Mouse (Mus musculus) heart, embryonic 13.5 days (tissue): ENCODE results near the gene Gm973. TPM values are rescaled to one million over a fixed set of nuclear protein-coding genes. Genes with fewer than 3 reads are reported as not detected.

Source experiments
- ATAC-seq: fragments of 200-750 bp; cut with Nextera tagmentation; 2 replicates; pipeline ENCODE4 v1.8.0; 2017; ENCODE audit warnings: moderate TSS enrichment; ENCODE audit not compliant: insufficient number of reproducible peaks, low FRiP score, low TSS enrichment; ENCODE audit errors: extremely low read depth
- H3K27ac ChIP-seq: fragments of 300-500 bp; sonication (generic); replicated peaks from 2 replicates; pipeline ENCODE4 v1.5.1; 2015; ENCODE audit warnings: moderate library complexity, mild to moderate bottlenecking, inconsistent platforms
- H3K27me3 ChIP-seq: fragments of 300-500 bp; sonication (generic); replicated peaks from 2 replicates; pipeline ENCODE4 v1.6.1; 2015; ENCODE audit warnings: mild to moderate bottlenecking, inconsistent platforms
- H3K36me3 ChIP-seq: fragments of 300-500 bp; sonication (generic); 2 replicates; pipeline ENCODE4 v1.6.1; 2015; ENCODE audit warnings: mild to moderate bottlenecking, inconsistent platforms
- H3K4me1 ChIP-seq: fragments of 300-500 bp; sonication (generic); 2 replicates; pipeline ENCODE4 v1.6.1; 2015; ENCODE audit warnings: inconsistent platforms
- H3K4me2 ChIP-seq: fragments of 300-500 bp; sonication (generic); 2 replicates; pipeline ENCODE4 v1.6.1; 2015; ENCODE audit warnings: inconsistent platforms, mild to moderate bottlenecking, moderate library complexity
- H3K4me3 ChIP-seq: fragments of 300-500 bp; sonication (generic); 2 replicates; pipeline ENCODE4 v1.5.1; 2015; ENCODE audit warnings: moderate library complexity, mild to moderate bottlenecking, inconsistent platforms
- H3K9ac ChIP-seq: fragments of 300-500 bp; sonication (generic); 2 replicates; pipeline ENCODE4 v1.6.1; 2015; ENCODE audit warnings: inconsistent platforms, mild to moderate bottlenecking, moderate library complexity
- H3K9me3 ChIP-seq: fragments of 300-500 bp; sonication (generic); 2 replicates; pipeline ENCODE4 v1.6.1; 2016; ENCODE audit warnings: inconsistent platforms
- WGBS: fragments of 180-500 bp; shearing (Covaris S2); methylation state at CpG from one replicate; pipeline ENCODE4 v1.1.7; 2015; ENCODE audit warnings: mixed read lengths; 5-methylcytosine and 5-hydroxymethylcytosine counted together
- polyA plus RNA-seq: library from polyadenylated mRNA; unstranded; fragments of >200 nt; fragmentation: Nextera tagmentation; extraction: Ambion mirVana; gene quantifications from 2 replicates; pipeline ENCODE4 v1.2.1, GENCODE M21; 2015

Gene Gm973
- polyA plus RNA-seq, 1 experiment from 2014 or later, result 0.48 TPM

- Histone ChIP-seq H3K4me1 (0 out of 2 replicates have a peak, but pooled peaks cover 5% of the 10 kb centered on the region), H3K9me3 (no peaks in the 10 kb centered on the region), H3K27ac (no peak overlapping the region), H3K4me3 (no peak overlapping the region), H3K36me3 (no peaks in the 10 kb centered on the region), H3K27me3 (peaks cover 18% of the 10 kb centered on the region), H3K4me2 (no peak overlapping the region), H3K9ac (no peak overlapping the region)
- WGBS, result 81% methylated on average over 3 of the region's 3 CpGs
- ATAC-seq, result no peak
Measured at GRCm38 (mm10) chr1:59571502-59571901, 55.4 kb downstream of the Gm973 start.

DNA sequence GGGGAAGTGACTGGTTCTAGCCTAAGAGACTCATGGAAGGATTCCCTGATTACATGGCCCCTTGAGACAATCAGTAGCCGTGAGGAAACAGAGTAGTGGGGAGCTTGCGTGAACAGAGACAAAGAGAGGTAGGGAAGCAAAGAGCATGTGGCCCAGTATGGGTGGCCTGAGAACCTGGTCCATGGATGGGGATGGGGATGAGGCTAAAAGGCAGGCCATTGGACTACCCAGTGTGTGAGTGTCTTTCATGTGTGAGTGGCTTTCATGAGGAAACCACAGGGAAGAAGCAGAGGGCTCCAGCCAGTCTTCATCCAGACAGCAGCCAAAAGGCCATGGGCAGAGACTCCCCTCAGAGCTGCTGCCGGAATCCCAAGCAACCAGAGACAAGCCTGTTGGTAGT lies 57.8 kb downstream of the Gm973 start:
- no peak overlapping the region for H3K27ac ChIP-seq
- H3K36me3 ChIP-seq, result no peaks in the 10 kb centered on the region
- 67% methylated on average over 3 of the region's 3 CpGs for WGBS
- H3K4me2 ChIP-seq, result no peak overlapping the region
- H3K4me1 ChIP-seq, result peaks cover 7% of the 10 kb centered on the region; the same call in 1 of the 2 replicates
- no peak overlapping the region for H3K9ac ChIP-seq
- H3K9me3 ChIP-seq, result no peaks in the 10 kb centered on the region
- no peak for ATAC-seq
- peaks cover 20% of the 10 kb centered on the region for H3K27me3 ChIP-seq
- H3K4me3 ChIP-seq, result no peak overlapping the region

DNA sequence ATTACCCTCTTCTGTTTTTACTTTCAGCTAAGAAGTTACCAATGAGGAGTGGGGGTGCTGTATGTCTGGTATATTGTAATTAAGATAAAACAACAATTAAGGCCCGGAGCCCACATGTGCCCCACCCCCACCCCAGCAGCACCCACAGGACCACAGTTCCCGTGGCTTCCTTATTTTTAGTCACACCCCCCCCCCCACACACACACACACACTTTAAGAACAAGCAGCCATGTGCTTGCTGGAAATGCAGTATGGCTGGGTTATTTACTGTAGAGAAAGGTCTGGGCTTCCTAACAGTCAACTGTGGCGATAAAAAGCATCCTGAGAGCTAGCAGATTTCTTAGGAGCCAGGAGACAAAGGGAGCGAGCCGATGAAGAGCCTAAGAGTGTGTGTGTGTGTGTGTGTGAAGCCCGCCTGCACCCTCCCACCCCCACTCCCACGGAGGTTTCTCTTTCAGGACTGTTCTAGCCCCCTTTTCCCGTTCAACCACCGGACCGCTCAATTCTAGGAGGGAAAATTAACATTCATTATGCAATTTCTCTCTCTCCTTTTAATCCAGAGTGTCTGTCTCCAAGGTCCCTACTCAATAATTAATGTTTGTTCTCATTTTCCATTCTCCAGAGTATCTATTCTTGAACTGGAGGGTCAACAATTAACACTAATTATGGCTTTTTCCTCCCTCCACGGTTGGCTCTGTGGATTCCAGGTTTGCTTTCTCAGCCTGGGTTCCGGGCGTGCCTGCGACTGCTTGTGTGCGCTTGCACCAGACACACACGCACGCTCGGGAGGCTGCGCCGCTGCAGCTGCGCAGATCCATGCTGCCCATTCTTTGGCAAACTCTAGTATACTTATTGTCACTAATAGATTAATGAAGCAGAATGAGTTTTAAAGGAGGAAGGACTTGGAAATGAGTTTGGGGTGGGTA lies 58.5 kb downstream of the Gm973 start:
- peak overlapping the region; percentile 1; the same call in 1 of the 2 replicates for H3K9ac ChIP-seq
- no peak overlapping the region for H3K27ac ChIP-seq
- no peaks in the 10 kb centered on the region for H3K9me3 ChIP-seq
- WGBS, result 47% methylated on average over 21 of the region's 21 CpGs
- H3K27me3 ChIP-seq, result peaks cover 18% of the 10 kb centered on the region
- ATAC-seq, result no peak
- peaks cover 14% of the 10 kb centered on the region for H3K4me1 ChIP-seq
- H3K4me3 ChIP-seq, result peak overlapping the region; percentile 28
- no peaks in the 10 kb centered on the region for H3K36me3 ChIP-seq
- H3K4me2 ChIP-seq, result peak overlapping the region; percentile 60

DNA sequence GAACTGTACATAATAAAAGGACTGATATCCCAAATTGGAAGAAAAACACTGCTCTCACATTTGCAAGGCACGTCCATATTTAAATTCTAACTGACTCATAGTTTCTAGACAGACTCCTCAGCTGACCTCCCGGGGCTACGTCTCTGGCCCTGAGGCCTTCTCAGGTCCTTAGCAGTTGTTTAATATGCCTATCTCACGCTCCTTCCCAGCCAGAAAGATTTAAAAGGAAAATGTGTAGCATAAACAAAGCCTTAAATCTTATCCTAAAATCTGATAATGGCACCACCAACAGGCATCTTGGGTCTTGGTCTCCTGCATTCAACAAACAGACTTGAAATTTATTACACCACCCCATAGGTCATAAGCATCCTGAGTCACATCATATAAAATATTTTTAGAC lies 62.7 kb downstream of the Gm973 start:
- H3K27ac ChIP-seq, result no peak overlapping the region
- peaks cover 33% of the 10 kb centered on the region for H3K4me1 ChIP-seq
- peaks cover 29% of the 10 kb centered on the region for H3K27me3 ChIP-seq
- ATAC-seq, result no peak
- 61% methylated on average over 4 of the region's 4 CpGs for WGBS
- H3K4me3 ChIP-seq, result no peak overlapping the region
- no peaks in the 10 kb centered on the region for H3K36me3 ChIP-seq
- H3K4me2 ChIP-seq, result no peak overlapping the region
- no peak overlapping the region for H3K9ac ChIP-seq
- no peaks in the 10 kb centered on the region for H3K9me3 ChIP-seq

GRCm38 (mm10) chr1:59579327-59579726 lies 63.3 kb downstream of the Gm973 start:
- H3K4me1 ChIP-seq, result peaks cover 33% of the 10 kb centered on the region
- no peak overlapping the region for H3K4me2 ChIP-seq
- peaks cover 27% of the 10 kb centered on the region; the same call in 1 of the 2 replicates for H3K27me3 ChIP-seq
- H3K27ac ChIP-seq, result peak overlapping the region; percentile 46
- no peaks in the 10 kb centered on the region for H3K9me3 ChIP-seq
- no peak overlapping the region for H3K4me3 ChIP-seq
- H3K9ac ChIP-seq, result no peak overlapping the region
- H3K36me3 ChIP-seq, result no peaks in the 10 kb centered on the region
- 21% methylated on average over 5 of the region's 5 CpGs for WGBS
- ATAC-seq, result no peak

DNA sequence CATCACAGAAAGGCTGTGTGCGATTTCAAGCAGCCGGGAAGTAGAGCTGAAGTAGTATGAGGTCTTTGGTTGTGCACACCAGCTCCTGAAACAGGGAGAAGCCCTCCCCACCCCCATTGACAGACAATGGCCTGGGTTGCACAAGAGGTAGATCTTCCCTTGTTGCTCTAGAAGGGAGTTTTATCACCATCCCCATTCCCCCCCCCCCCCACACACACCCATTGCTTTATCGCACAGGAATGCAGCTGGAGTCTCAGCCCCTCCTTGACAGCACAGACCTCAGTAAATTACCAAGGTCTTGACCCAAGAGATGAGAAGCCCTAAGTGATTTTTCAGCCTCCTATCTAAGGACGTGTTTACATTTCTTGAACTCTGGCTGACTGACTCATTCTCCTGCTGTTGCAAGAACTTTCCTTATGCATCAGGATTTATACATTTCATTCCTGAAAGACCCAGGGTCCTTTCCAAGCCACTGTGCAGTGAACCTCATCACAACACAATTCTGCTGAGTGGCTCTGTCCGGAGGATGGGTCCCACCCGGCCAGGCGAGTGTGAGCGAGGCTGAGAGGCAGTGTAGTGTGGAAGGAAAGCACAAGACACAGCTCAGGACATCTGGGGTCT lies 64.2 kb downstream of the Gm973 start:
- Histone ChIP-seq H3K27me3 (peaks cover 29% of the 10 kb centered on the region; the same call in 1 of the 2 replicates), H3K27ac (peak overlapping the region; percentile 46)
- 16% methylated on average over 8 of the region's 8 CpGs for WGBS

DNA sequence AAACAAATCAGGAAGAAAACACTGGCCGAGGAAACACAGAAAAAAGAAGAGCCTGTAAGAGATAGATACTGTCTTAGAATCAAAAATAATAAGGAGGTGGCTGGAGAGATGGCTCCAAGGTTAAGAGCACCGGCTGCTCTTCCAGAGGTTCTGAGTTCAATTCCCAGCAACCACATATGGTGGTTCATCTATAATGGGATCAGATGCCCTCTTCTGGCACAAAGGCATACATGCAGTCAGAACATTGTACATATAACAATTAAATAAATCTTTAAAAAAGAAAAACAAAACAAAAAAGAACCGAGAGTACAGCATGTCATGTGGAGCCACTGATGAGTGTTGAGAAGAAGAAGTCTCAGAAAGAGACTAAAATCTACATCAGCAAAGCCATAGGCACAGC lies 64.8 kb downstream of the Gm973 start:
- no peaks in the 10 kb centered on the region for H3K9me3 ChIP-seq
- no peak overlapping the region; the same call in 1 of the 2 replicates for H3K27ac ChIP-seq
- no peak overlapping the region for H3K4me2 ChIP-seq
- ATAC-seq, result no peak
- peaks cover 38% of the 10 kb centered on the region for H3K4me1 ChIP-seq
- 69% methylated on average over 3 of the region's 3 CpGs for WGBS
- H3K9ac ChIP-seq, result no peak overlapping the region
- no peak overlapping the region for H3K4me3 ChIP-seq
- no peaks in the 10 kb centered on the region for H3K36me3 ChIP-seq
- H3K27me3 ChIP-seq, result peaks cover 30% of the 10 kb centered on the region

More for the DNA sequence above, 64.2 kb downstream of the Gm973 start:
- Histone ChIP-seq H3K4me1 (peaks cover 38% of the 10 kb centered on the region), H3K9ac (no peak overlapping the region), H3K4me2 (peak overlapping the region; percentile 30), H3K36me3 (no peaks in the 10 kb centered on the region), H3K9me3 (no peaks in the 10 kb centered on the region), H3K4me3 (no peak overlapping the region)
- no peak for ATAC-seq

- no peak overlapping the region for H3K27ac ChIP-seq
- peaks cover 21% of the 10 kb centered on the region for H3K4me1 ChIP-seq
- peaks cover 30% of the 10 kb centered on the region for H3K27me3 ChIP-seq
- H3K9me3 ChIP-seq, result no peaks in the 10 kb centered on the region
- WGBS, result 16% methylated on average over 18 of the region's 18 CpGs
- H3K4me2 ChIP-seq, result peak overlapping the region; percentile 61
- peak overlapping the region; percentile 71 for H3K9ac ChIP-seq
- H3K4me3 ChIP-seq, result peak overlapping the region; percentile 30
- no peak for ATAC-seq
- no peaks in the 10 kb centered on the region for H3K36me3 ChIP-seq
Measured at GRCm38 (mm10) chr1:59584656-59585410, 68.8 kb downstream of the Gm973 start.

DNA sequence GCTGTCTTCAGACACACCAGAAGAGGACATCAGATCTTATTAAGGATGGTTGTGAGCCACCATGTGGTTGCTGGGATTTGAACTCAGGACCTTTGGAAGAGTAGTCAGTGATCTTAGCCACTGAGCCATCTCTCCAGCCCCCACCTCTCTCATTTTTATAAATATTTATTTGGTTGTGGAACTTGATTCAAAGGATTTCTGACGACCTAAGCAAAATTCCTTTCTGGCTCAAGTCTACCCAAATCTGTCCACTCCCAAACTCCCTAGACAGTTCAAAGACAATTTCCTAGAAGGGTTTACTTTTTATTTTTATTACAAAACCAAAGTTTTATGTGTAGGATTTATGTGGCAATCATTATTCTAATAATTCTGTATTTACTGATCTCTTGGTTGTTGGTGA lies 73.2 kb downstream of the Gm973 start:
- Histone ChIP-seq H3K9me3 (no peaks in the 10 kb centered on the region), H3K27ac (no peak overlapping the region), H3K4me2 (no peak overlapping the region), H3K27me3 (peaks cover 55% of the 10 kb centered on the region), H3K4me3 (no peak overlapping the region), H3K4me1 (peaks cover 21% of the 10 kb centered on the region), H3K36me3 (no peaks in the 10 kb centered on the region), H3K9ac (no peak overlapping the region)
- no peak for ATAC-seq
- WGBS, result 69% methylated on average over 1 of the region's 1 CpGs

- Histone ChIP-seq H3K36me3 (no peaks in the 10 kb centered on the region), H3K9me3 (no peaks in the 10 kb centered on the region), H3K27me3 (peaks cover 71% of the 10 kb centered on the region), H3K4me3 (peak overlapping the region; percentile 13), H3K27ac (no peak overlapping the region), H3K4me2 (peak overlapping the region; percentile 47), H3K4me1 (peaks cover 16% of the 10 kb centered on the region; the same call in 1 of the 2 replicates), H3K9ac (no peak overlapping the region)
- 8% methylated on average over 10 of the region's 10 CpGs for WGBS
- ATAC-seq, result no peak
Measured at GRCm38 (mm10) chr1:59592359-59592758, 76.3 kb downstream of the Gm973 start.

- ATAC-seq, result no peak
- peak overlapping the region; percentile 0; the same call in 1 of the 2 replicates for H3K9ac ChIP-seq
- H3K4me1 ChIP-seq, result peaks cover 16% of the 10 kb centered on the region; the same call in 1 of the 2 replicates
- no peaks in the 10 kb centered on the region for H3K9me3 ChIP-seq
- H3K27me3 ChIP-seq, result peaks cover 76% of the 10 kb centered on the region
- no peaks in the 10 kb centered on the region for H3K36me3 ChIP-seq
- WGBS, result 24% methylated on average over 12 of the region's 12 CpGs
- peak overlapping the region; percentile 13 for H3K4me3 ChIP-seq
- H3K27ac ChIP-seq, result no peak overlapping the region
- peak overlapping the region; percentile 47 for H3K4me2 ChIP-seq
Measured at GRCm38 (mm10) chr1:59592876-59593275, 76.8 kb downstream of the Gm973 start.
